Mouse (Mus musculus): ENCODE results near the gene BC067074. TPM values are rescaled to one million over a fixed set of nuclear protein-coding genes. Genes with fewer than 3 reads are reported as not detected.
A peak's percentile ranks its signal among the peaks of the same experiment; 100 is the strongest.
"Not testable (repeated sequence)": the region's sequence is repeated elsewhere in the genome, so short reads cannot be mapped to it uniquely, and the experiment has no call there.

BC067074 gene
- total RNA-seq (2021), result 1 to 10 TPM; 3.4 to 4.4 TPM
- long read RNA-seq, experiment 1, result 0 reads
- long read RNA-seq, experiment 2, partial matches to known transcripts, result 1 of 1 reads
- long read RNA-seq, experiment 2, other reads (novel, unspliced or antisense), result 0 of 1 reads

GRCm38 (mm10) chr13:113292975-113293706 is at the start of gene BC067074:
TSS of gene BC067074 (plus strand) at chr13:113293159.
- intact Hi-C loops (cut with DNase I), result no loop called here
- DNase-seq, result peak; percentile 38 to 53

- DNase-seq, result no peak
- intact Hi-C loops (cut with DNase I), result no loop called here
These were observed 47.9 kb upstream of the BC067074 start for GRCm38 (mm10) chr13:113245025-113245424.

- DNase-seq; intact Hi-C loops (cut with DNase I): not testable (repeated sequence)
These were observed 40.4 kb upstream of the BC067074 start for GRCm38 (mm10) chr13:113252580-113252979.

GRCm38 (mm10) chr13:113256766-113257165 is 36.2 kb upstream of the BC067074 start:
- intact Hi-C loops (cut with DNase I), result no loop called here
- DNase-seq, result no peak

GRCm38 (mm10) chr13:113257190-113257589 is 35.8 kb upstream of the BC067074 start:
- intact Hi-C loops (cut with DNase I), result no loop called here
- peak in 1 of 2 experiments; percentile 9 for DNase-seq

GRCm38 (mm10) chr13:113259237-113259636 is 33.7 kb upstream of the BC067074 start:
- intact Hi-C loops (cut with DNase I), result no loop called here
- DNase-seq, result no peak

GRCm38 (mm10) chr13:113262822-113263221 is 30.1 kb upstream of the BC067074 start:
- intact Hi-C loops (cut with DNase I), result loop anchor here (5.0 kb wide), 1 partner anchor 36 kb away; the partner anchor contains the start of gene Gzmk
- peak in 1 of 2 experiments; percentile 11 for DNase-seq

GRCm38 (mm10) chr13:113265257-113265656 is 27.7 kb upstream of the BC067074 start:
- peak; percentile 41 to 70 for DNase-seq
- intact Hi-C loops (cut with DNase I), result loop anchor here (5.0 kb wide), 5 partner anchors 72 to 602 kb away; partner anchors contain the start of genes Gpx8 and Snx18

GRCm38 (mm10) chr13:113266495-113266951 is 26.4 kb upstream of the BC067074 start:
- peak; percentile 71 to 86 for DNase-seq
- intact Hi-C loops (cut with DNase I), result loop anchor here (5.0 kb wide), 5 partner anchors 71 to 601 kb away; partner anchors contain the start of genes Gpx8 and Snx18

GRCm38 (mm10) chr13:113267204-113267603 is 25.8 kb upstream of the BC067074 start:
- DNase-seq, result no peak
- intact Hi-C loops (cut with DNase I), result loop anchor here (5.0 kb wide), 5 partner anchors 70 to 600 kb away; partner anchors contain the start of genes Gpx8 and Snx18

GRCm38 (mm10) chr13:113269777-113270776 is 22.9 kb upstream of the BC067074 start:
- intact Hi-C loops (cut with DNase I), result loop anchor here (5.0 kb wide), 5 partner anchors 67 to 597 kb away; partner anchors contain the start of genes Gpx8 and Snx18
- DNase-seq, result peak; percentile 76 to 88

GRCm38 (mm10) chr13:113271189-113271588 is 21.8 kb upstream of the BC067074 start:
- intact Hi-C loops (cut with DNase I), result no loop called here

GRCm38 (mm10) chr13:113287141-113287540 is 5.8 kb upstream of the BC067074 start:
- intact Hi-C loops (cut with DNase I), result no loop called here
- DNase-seq, result no peak

More at GRCm38 (mm10) chr13:113271189-113271588, 21.8 kb upstream of the BC067074 start:
- DNase-seq, result no peak

GRCm38 (mm10) chr13:113288210-113289197 is 4.5 kb upstream of the BC067074 start:
- no peak for DNase-seq
- intact Hi-C loops (cut with DNase I), result no loop called here

- intact Hi-C loops (cut with DNase I), result no loop called here
- DNase-seq, result no peak
These were observed 3.2 kb upstream of the BC067074 start for GRCm38 (mm10) chr13:113289760-113290159.

- DNase-seq, result no peak
- intact Hi-C loops (cut with DNase I), result no loop called here
These were observed 958 bp upstream of the BC067074 start for GRCm38 (mm10) chr13:113292001-113292400.

GRCm38 (mm10) chr13:113293707-113294432 is 911 bp downstream of the BC067074 start:
- intact Hi-C loops (cut with DNase I), result no loop called here
- no peak for DNase-seq

GRCm38 (mm10) chr13:113295817-113296485 is 3.0 kb downstream of the BC067074 start:
- intact Hi-C loops (cut with DNase I), result no loop called here
- peak in 1 of 2 experiments; percentile 17 for DNase-seq
